Mouse (Mus musculus): Measurements from ENCODE around the gene Rrp1b.

GRCm38 (mm10) chr17:32068810-32069209 lies 32.9 kb downstream of the Rrp1b start:
- TF ChIP-seq CTCF (IDR thresholded peaks at IDR 0.05; ENCODE audit: borderline replicate concordance, insufficient read depth, low read depth, low read length), result no peak
- no peak for TF ChIP-seq POLR2A (IDR thresholded peaks at IDR 0.05; ENCODE audit: borderline replicate concordance, insufficient read depth, low read length)

Measured in cerebellum, adult 2 months (tissue).